Mouse (Mus musculus) embryonic fibroblast, embryonic 13.5 days (primary cell): ENCODE measurements around the gene Ap5z1.

Source experiments
- CTCF ChIP-seq: IDR thresholded peaks from 2 replicates; pipeline ENCODE4 v1.5.1; 2011; ENCODE audit warnings: mild to moderate bottlenecking, control low read depth, low read length, moderate library complexity, borderline replicate concordance; ENCODE audit not compliant: insufficient read depth
- POLR2A ChIP-seq: IDR thresholded peaks from 2 replicates; pipeline ENCODE4 v1.6.1; 2011; ENCODE audit warnings: low read depth, mild to moderate bottlenecking, control low read depth, low read length, moderate library complexity

DNA sequence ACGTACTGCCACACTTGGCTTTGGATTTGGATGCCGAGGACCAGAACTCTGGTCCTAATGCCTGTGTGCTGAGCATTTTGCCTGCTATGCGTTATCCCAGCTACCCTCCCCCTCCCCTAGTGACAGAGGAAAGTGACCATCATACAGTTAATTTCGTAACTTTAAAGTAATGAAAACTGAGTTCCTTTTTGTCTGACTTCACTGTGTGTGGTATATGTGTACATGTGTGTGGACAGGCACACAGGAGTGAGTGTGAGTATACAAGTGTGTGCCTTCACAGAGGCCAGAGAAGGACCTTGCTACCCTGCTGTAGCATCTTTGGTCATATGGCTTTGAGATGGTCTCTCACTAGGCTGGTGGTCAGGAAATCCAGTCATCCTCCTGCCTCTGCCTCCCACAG, 45.3 kb upstream of the Ap5z1 start:
- TF ChIP-seq CTCF: no peak
- TF ChIP-seq POLR2A: no peak
